Mouse (Mus musculus): ENCODE measurements around the gene Dcaf7. TPM values are rescaled to one million over a fixed set of nuclear protein-coding genes. Genes with fewer than 3 reads are reported as not detected.

The Dcaf7 gene
- total RNA-seq, 1 experiment: 30.3 TPM

GRCm38 (mm10) chr11:106033491-106033919, 3.2 kb upstream of the Dcaf7 start:
- Histone ChIP-seq H3K4me3 (ENCODE audit: insufficient read depth in 1 of 2, low read depth in 1 of 2, low read length in 2 of 2, poor library complexity in 1 of 2, severe bottlenecking in 1 of 2) (no peak overlapping the region), H3K27ac (ENCODE audit: insufficient read depth, low read depth, low read length, poor library complexity, severe bottlenecking) (no peak overlapping the region), H3K9ac (ENCODE audit: insufficient read depth, low read depth, low read length, poor library complexity, severe bottlenecking) (no peak overlapping the region), H3K36me3 (ENCODE audit: control insufficient read depth, insufficient read depth, low read length, poor library complexity, severe bottlenecking) (no peaks in the 10 kb centered on the region; the same call in 1 of the 2 replicates), H3K4me1 (ENCODE audit: control insufficient read depth in 2 of 2, insufficient read depth in 2 of 2, low read length in 2 of 2, poor library complexity in 1 of 2) (peaks cover 0 to 2% of the 10 kb centered on the region in 2 experiments; a peak in 2 of 4 replicates), H3K9me3 (ENCODE audit: control insufficient read depth, insufficient read depth, low read depth, low read length) (no peaks in the 10 kb centered on the region)
- no peak for DNase-seq (ENCODE audit: low read depth, low spot score)
- TF ChIP-seq MAFK (IDR thresholded peaks at IDR 0.05; ENCODE audit: insufficient read depth, low read depth, low read length): no peak
- no peak for TF ChIP-seq ZNF384 (IDR thresholded peaks at IDR 0.05; ENCODE audit: low read depth, low read length)
- no peak for TF ChIP-seq HCFC1 (IDR thresholded peaks at IDR 0.05; ENCODE audit: borderline replicate concordance, insufficient read depth, low read length)
- no peak for TF ChIP-seq ZC3H11A (IDR thresholded peaks at IDR 0.05; ENCODE audit: borderline replicate concordance, low read depth, low read length)
- no peak for TF ChIP-seq CHD2 (IDR thresholded peaks at IDR 0.05; ENCODE audit: low read depth, low read length)
- in situ Hi-C loops (cut with MboI; ENCODE audit: low sequenced_read_pairs in 2 of 2, unreplicated experiment in 2 of 2): no loop called here

GRCm38 (mm10) chr11:106034986-106035385, 1.7 kb upstream of the Dcaf7 start:
- Histone ChIP-seq H3K4me1 (ENCODE audit: control insufficient read depth in 2 of 2, insufficient read depth in 2 of 2, low read length in 2 of 2, poor library complexity in 1 of 2) (peaks cover 0 to 2% of the 10 kb centered on the region in 2 experiments; a peak in 2 of 4 replicates), H3K4me3 (ENCODE audit: insufficient read depth in 1 of 2, low read depth in 1 of 2, low read length in 2 of 2, poor library complexity in 1 of 2, severe bottlenecking in 1 of 2) (no peak overlapping the region), H3K27ac (ENCODE audit: insufficient read depth, low read depth, low read length, poor library complexity, severe bottlenecking) (no peak overlapping the region), H3K36me3 (ENCODE audit: control insufficient read depth, insufficient read depth, low read length, poor library complexity, severe bottlenecking) (no peaks in the 10 kb centered on the region; the same call in 1 of the 2 replicates), H3K9me3 (ENCODE audit: control insufficient read depth, insufficient read depth, low read depth, low read length) (no peaks in the 10 kb centered on the region), H3K9ac (ENCODE audit: insufficient read depth, low read depth, low read length, poor library complexity, severe bottlenecking) (no peak overlapping the region)
- TF ChIP-seq ZC3H11A (IDR thresholded peaks at IDR 0.05; ENCODE audit: borderline replicate concordance, low read depth, low read length) (no peak), CHD2 (IDR thresholded peaks at IDR 0.05; ENCODE audit: low read depth, low read length) (no peak), ZNF384 (IDR thresholded peaks at IDR 0.05; ENCODE audit: low read depth, low read length) (no peak), MAFK (IDR thresholded peaks at IDR 0.05; ENCODE audit: insufficient read depth, low read depth, low read length) (no peak), HCFC1 (IDR thresholded peaks at IDR 0.05; ENCODE audit: borderline replicate concordance, insufficient read depth, low read length) (no peak)
- in situ Hi-C loops (cut with MboI; ENCODE audit: low sequenced_read_pairs in 2 of 2, unreplicated experiment in 2 of 2): no loop called here
- no peak for DNase-seq (ENCODE audit: low read depth, low spot score)

GRCm38 (mm10) chr11:106037418-106037751, 713 bp downstream of the Dcaf7 start:
- in situ Hi-C loops (cut with MboI; ENCODE audit: low sequenced_read_pairs in 2 of 2, unreplicated experiment in 2 of 2): no loop called here
- Histone ChIP-seq H3K27ac (ENCODE audit: insufficient read depth, low read depth, low read length, poor library complexity, severe bottlenecking) (no peak overlapping the region), H3K36me3 (ENCODE audit: control insufficient read depth, insufficient read depth, low read length, poor library complexity, severe bottlenecking) (no peaks in the 10 kb centered on the region; the same call in 1 of the 2 replicates), H3K9ac (ENCODE audit: insufficient read depth, low read depth, low read length, poor library complexity, severe bottlenecking) (peak overlapping the region; percentile 89), H3K4me3 (ENCODE audit: insufficient read depth in 1 of 2, low read depth in 1 of 2, low read length in 2 of 2, poor library complexity in 1 of 2, severe bottlenecking in 1 of 2) (peak overlapping the region; percentile 88 to 93), H3K4me1 (ENCODE audit: control insufficient read depth in 2 of 2, insufficient read depth in 2 of 2, low read length in 2 of 2, poor library complexity in 1 of 2) (peaks cover 0 to 2% of the 10 kb centered on the region in 2 experiments; a peak in 2 of 4 replicates), H3K9me3 (ENCODE audit: control insufficient read depth, insufficient read depth, low read depth, low read length) (no peaks in the 10 kb centered on the region)
- TF ChIP-seq CHD2 (IDR thresholded peaks at IDR 0.05; ENCODE audit: low read depth, low read length): peak; percentile 92
- TF ChIP-seq ZNF384 (IDR thresholded peaks at IDR 0.05; ENCODE audit: low read depth, low read length): no peak
- peak; percentile 75 for DNase-seq (ENCODE audit: low read depth, low spot score)

- in situ Hi-C loops (cut with MboI; ENCODE audit: low sequenced_read_pairs in 2 of 2, unreplicated experiment in 2 of 2): no loop called here
- Histone ChIP-seq H3K36me3 (ENCODE audit: control insufficient read depth, insufficient read depth, low read length, poor library complexity, severe bottlenecking) (peaks cover 8% of the 10 kb centered on the region; the same call in 1 of the 2 replicates), H3K9me3 (ENCODE audit: control insufficient read depth, insufficient read depth, low read depth, low read length) (no peaks in the 10 kb centered on the region), H3K27ac (ENCODE audit: insufficient read depth, low read depth, low read length, poor library complexity, severe bottlenecking) (no peak overlapping the region), H3K4me1 (ENCODE audit: control insufficient read depth in 2 of 2, insufficient read depth in 2 of 2, low read length in 2 of 2, poor library complexity in 1 of 2) (peaks cover 2 to 5% of the 10 kb centered on the region in 2 experiments; a peak in 1 of 4 replicates), H3K4me3 (ENCODE audit: insufficient read depth in 1 of 2, low read depth in 1 of 2, low read length in 2 of 2, poor library complexity in 1 of 2, severe bottlenecking in 1 of 2) (no peak overlapping the region), H3K9ac (ENCODE audit: insufficient read depth, low read depth, low read length, poor library complexity, severe bottlenecking) (no peak overlapping the region)
- TF ChIP-seq HCFC1 (IDR thresholded peaks at IDR 0.05; ENCODE audit: borderline replicate concordance, insufficient read depth, low read length) (no peak), CHD2 (IDR thresholded peaks at IDR 0.05; ENCODE audit: low read depth, low read length) (no peak), ZC3H11A (IDR thresholded peaks at IDR 0.05; ENCODE audit: borderline replicate concordance, low read depth, low read length) (no peak), ZNF384 (IDR thresholded peaks at IDR 0.05; ENCODE audit: low read depth, low read length) (no peak), MAFK (IDR thresholded peaks at IDR 0.05; ENCODE audit: insufficient read depth, low read depth, low read length) (no peak)
- no peak for DNase-seq (ENCODE audit: low read depth, low spot score)
These were observed 7.7 kb downstream of the Dcaf7 start for GRCm38 (mm10) chr11:106044349-106044748.

- TF ChIP-seq CHD2 (IDR thresholded peaks at IDR 0.05; ENCODE audit: low read depth, low read length) (no peak), ZNF384 (IDR thresholded peaks at IDR 0.05; ENCODE audit: low read depth, low read length) (no peak), MAFK (IDR thresholded peaks at IDR 0.05; ENCODE audit: insufficient read depth, low read depth, low read length) (no peak), HCFC1 (IDR thresholded peaks at IDR 0.05; ENCODE audit: borderline replicate concordance, insufficient read depth, low read length) (no peak), ZC3H11A (IDR thresholded peaks at IDR 0.05; ENCODE audit: borderline replicate concordance, low read depth, low read length) (no peak)
- H3K9me3 ChIP-seq (ENCODE audit: control insufficient read depth, insufficient read depth, low read depth, low read length): no peaks in the 10 kb centered on the region
- peaks cover 2 to 5% of the 10 kb centered on the region in 2 experiments; a peak in 1 of 4 replicates for H3K4me1 ChIP-seq (ENCODE audit: control insufficient read depth in 2 of 2, insufficient read depth in 2 of 2, low read length in 2 of 2, poor library complexity in 1 of 2)
- peaks cover 10% of the 10 kb centered on the region; the same call in 1 of the 2 replicates for H3K36me3 ChIP-seq (ENCODE audit: control insufficient read depth, insufficient read depth, low read length, poor library complexity, severe bottlenecking)
- DNase-seq (ENCODE audit: low read depth, low spot score): no peak
- no peak overlapping the region for H3K27ac ChIP-seq (ENCODE audit: insufficient read depth, low read depth, low read length, poor library complexity, severe bottlenecking)
- H3K9ac ChIP-seq (ENCODE audit: insufficient read depth, low read depth, low read length, poor library complexity, severe bottlenecking): no peak overlapping the region
- in situ Hi-C loops (cut with MboI; ENCODE audit: low sequenced_read_pairs in 2 of 2, unreplicated experiment in 2 of 2): no loop called here
- no peak overlapping the region for H3K4me3 ChIP-seq (ENCODE audit: insufficient read depth in 1 of 2, low read depth in 1 of 2, low read length in 2 of 2, poor library complexity in 1 of 2, severe bottlenecking in 1 of 2)
These were observed 8.6 kb downstream of the Dcaf7 start for GRCm38 (mm10) chr11:106045256-106045655.
